Mouse (Mus musculus) forebrain, postnatal 0 days (tissue): Measurements from ENCODE around the gene Pomp. TPM values are rescaled to one million over a fixed set of nuclear protein-coding genes. Genes with fewer than 3 reads are reported as not detected.
A peak's percentile ranks its signal among the peaks of the same experiment; 100 is the strongest.

Experiments
- ATAC-seq: fragments of 200-750 bp; cut with Nextera tagmentation; 2 replicates; pipeline ENCODE4 v1.8.0; 2017; ENCODE audit warnings: mild to moderate bottlenecking, moderate library complexity
- DNase-seq: peaks from one replicate; pipeline ENCODE4 v3.0.0-alpha.2; 2015
- H3K27ac ChIP-seq: fragments of 300-500 bp; sonication (generic); 2 replicates; pipeline ENCODE4 v1.5.1; 2014; ENCODE audit warnings: low read depth, mild to moderate bottlenecking, antibody characterized with exemption, low read length, moderate library complexity, mixed read lengths
- H3K27me3 ChIP-seq: fragments of 300-500 bp; sonication (generic); 2 replicates; pipeline ENCODE4 v1.6.1; 2014; ENCODE audit warnings: mild to moderate bottlenecking, low read length, mixed read lengths; ENCODE audit not compliant: insufficient read depth
- H3K36me3 ChIP-seq: fragments of 300-500 bp; sonication (generic); 2 replicates; pipeline ENCODE4 v1.6.1; 2014; ENCODE audit warnings: mild to moderate bottlenecking, moderate library complexity; ENCODE audit not compliant: insufficient read depth
- H3K4me1 ChIP-seq: fragments of 300-500 bp; sonication (generic); 2 replicates; pipeline ENCODE4 v1.6.1; 2014; ENCODE audit warnings: antibody characterized with exemption; ENCODE audit not compliant: insufficient read depth
- H3K4me2 ChIP-seq: fragments of 300-500 bp; sonication (generic); 2 replicates; pipeline ENCODE4 v1.6.1; 2014; ENCODE audit warnings: low read depth, mild to moderate bottlenecking, moderate library complexity
- H3K4me3 ChIP-seq: fragments of 300-500 bp; sonication (generic); 2 replicates; pipeline ENCODE4 v1.5.1; 2014; ENCODE audit warnings: low read depth, low read length, mixed read lengths
- H3K9ac ChIP-seq: fragments of 300-500 bp; sonication (generic); 2 replicates; pipeline ENCODE4 v1.6.1; 2014; ENCODE audit warnings: mild to moderate bottlenecking
- H3K9me3 ChIP-seq: fragments of 300-500 bp; sonication (generic); 2 replicates; pipeline ENCODE4 v1.6.1; 2016; ENCODE audit warnings: low read length
- CTCF ChIP-seq: sonication (generic); IDR thresholded peaks from 2 replicates; pipeline ENCODE4 v1.5.1; 2016; ENCODE audit warnings: antibody characterized with exemption, control low read depth, low read depth
- WGBS: fragments of 180-500 bp; shearing (Covaris S2); extraction: QIAGEN DNeasy Blood & Tissue Kit; methylation state at CpG from one replicate; pipeline ENCODE4 v1.1.7; 2014; 5-methylcytosine and 5-hydroxymethylcytosine counted together
- polyA plus RNA-seq: library from polyadenylated mRNA; unstranded; fragments of >200 nt; fragmentation: Nextera tagmentation; extraction: Ambion mirVana; gene quantifications from 2 replicates; pipeline ENCODE4 v1.2.1, GENCODE M21; 2015
- total RNA-seq: library from RNA; depleted of rRNA; stranded (reverse); fragments of >200 nt; gene quantifications from 2 replicates; pipeline ENCODE4 v1.2.3, GENCODE M21; 2014

Gene Pomp
- total and polyA plus RNA-seq, 2 experiments from 2014 or later: 419 to 513 TPM

- no peak overlapping the region for H3K4me2 ChIP-seq
- 88% methylated on average over 15 of the region's 15 CpGs for WGBS
- no peak for ATAC-seq
These were observed 41.9 kb downstream of the Pomp start for GRCm38 (mm10) chr5:147902008-147902757.

GRCm38 (mm10) chr5:147903166-147903565 lies 42.9 kb downstream of the Pomp start:
- WGBS: 88% methylated on average over 9 of the region's 9 CpGs
- H3K9ac ChIP-seq: no peak overlapping the region

More at GRCm38 (mm10) chr5:147902008-147902757, 41.9 kb downstream of the Pomp start:
- TF ChIP-seq CTCF: no peak
- no peaks in the 10 kb centered on the region for H3K4me1 ChIP-seq
- no peaks in the 10 kb centered on the region for H3K36me3 ChIP-seq
- DNase-seq: no peak
- no peak overlapping the region for H3K4me3 ChIP-seq
- no peaks in the 10 kb centered on the region for H3K9me3 ChIP-seq
- H3K27ac ChIP-seq: no peak overlapping the region
- no peak overlapping the region for H3K9ac ChIP-seq
- no peaks in the 10 kb centered on the region for H3K27me3 ChIP-seq

GRCm38 (mm10) chr5:147907144-147907543 lies 46.9 kb downstream of the Pomp start:
- no peaks in the 10 kb centered on the region for H3K9me3 ChIP-seq
- no peaks in the 10 kb centered on the region for H3K27me3 ChIP-seq
- WGBS: 67% methylated on average over 11 of the region's 11 CpGs
- no peaks in the 10 kb centered on the region for H3K4me1 ChIP-seq
- H3K36me3 ChIP-seq: no peaks in the 10 kb centered on the region
- no peak for TF ChIP-seq CTCF
- DNase-seq (no peak), ATAC-seq (no peak)
- H3K9ac ChIP-seq: no peak overlapping the region
- H3K4me3 ChIP-seq: no peak overlapping the region
- H3K27ac ChIP-seq: no peak overlapping the region
- H3K4me2 ChIP-seq: no peak overlapping the region

More at GRCm38 (mm10) chr5:147903166-147903565, 42.9 kb downstream of the Pomp start:
- ATAC-seq: no peak
- no peaks in the 10 kb centered on the region for H3K9me3 ChIP-seq
- H3K4me1 ChIP-seq: no peaks in the 10 kb centered on the region
- no peaks in the 10 kb centered on the region for H3K36me3 ChIP-seq
- H3K4me3 ChIP-seq: no peak overlapping the region
- no peak overlapping the region for H3K4me2 ChIP-seq
- DNase-seq: no peak
- no peak overlapping the region for H3K27ac ChIP-seq
- no peak for TF ChIP-seq CTCF
- H3K27me3 ChIP-seq: no peaks in the 10 kb centered on the region

GRCm38 (mm10) chr5:147907851-147908250 lies 47.6 kb downstream of the Pomp start:
- H3K4me2 ChIP-seq: no peak overlapping the region
- 92% methylated on average over 8 of the region's 8 CpGs for WGBS
- H3K4me3 ChIP-seq: no peak overlapping the region

GRCm38 (mm10) chr5:147910807-147911509 lies 50.7 kb downstream of the Pomp start:
- Histone ChIP-seq H3K36me3 (no peaks in the 10 kb centered on the region), H3K9me3 (no peaks in the 10 kb centered on the region), H3K27me3 (no peaks in the 10 kb centered on the region), H3K4me1 (no peaks in the 10 kb centered on the region), H3K27ac (no peak overlapping the region), H3K4me2 (no peak overlapping the region), H3K9ac (no peak overlapping the region), H3K4me3 (no peak overlapping the region)
- ATAC-seq: no peak
- WGBS: 89% methylated on average over 12 of the region's 12 CpGs
- no peak for DNase-seq
- TF ChIP-seq CTCF: peak; percentile 34

More at GRCm38 (mm10) chr5:147907851-147908250, 47.6 kb downstream of the Pomp start:
- no peak for ATAC-seq
- no peak for DNase-seq
- no peaks in the 10 kb centered on the region for H3K9me3 ChIP-seq
- H3K9ac ChIP-seq: no peak overlapping the region
- H3K27ac ChIP-seq: no peak overlapping the region
- TF ChIP-seq CTCF: no peak
- H3K36me3 ChIP-seq: no peaks in the 10 kb centered on the region
- no peaks in the 10 kb centered on the region for H3K4me1 ChIP-seq
- no peaks in the 10 kb centered on the region for H3K27me3 ChIP-seq

- ATAC-seq: no peak
These were observed 51.5 kb downstream of the Pomp start for GRCm38 (mm10) chr5:147911744-147912143.

GRCm38 (mm10) chr5:147913241-147913842 lies 53.1 kb downstream of the Pomp start:
- no peak for ATAC-seq
- Histone ChIP-seq H3K4me1 (no peaks in the 10 kb centered on the region), H3K27me3 (no peaks in the 10 kb centered on the region), H3K27ac (no peak overlapping the region), H3K4me2 (no peak overlapping the region), H3K9ac (no peak overlapping the region), H3K4me3 (no peak overlapping the region), H3K36me3 (no peaks in the 10 kb centered on the region), H3K9me3 (no peaks in the 10 kb centered on the region)
- 47% methylated on average over 14 of the region's 14 CpGs for WGBS
- no peak for DNase-seq
- TF ChIP-seq CTCF: no peak

More at GRCm38 (mm10) chr5:147911744-147912143, 51.5 kb downstream of the Pomp start:
- H3K9me3 ChIP-seq: no peaks in the 10 kb centered on the region
- H3K27me3 ChIP-seq: no peaks in the 10 kb centered on the region
- H3K4me1 ChIP-seq: no peaks in the 10 kb centered on the region
- no peak overlapping the region for H3K4me2 ChIP-seq
- no peak overlapping the region for H3K27ac ChIP-seq
- no peak overlapping the region for H3K4me3 ChIP-seq
- TF ChIP-seq CTCF: no peak
- no peak for DNase-seq
- no peaks in the 10 kb centered on the region for H3K36me3 ChIP-seq
- no peak overlapping the region for H3K9ac ChIP-seq
- 82% methylated on average over 5 of the region's 5 CpGs for WGBS
